Mouse (Mus musculus): ENCODE measurements at regions not wholly inside any gene's neighbourhood (a gene's known extent, or its start where the extent isn't known, plus 50 kb on each side); places are given as distances from the start of the nearest gene placed in this dataset.

GRCm38 (mm10) chr16:76181596-76181995 lies 159.5 kb upstream of the Samsn1 start:
- H3K36me3 ChIP-seq = no peaks in the 10 kb centered on the region
- H3K4me2 ChIP-seq = no peak overlapping the region
- H3K27me3 ChIP-seq = no peaks in the 10 kb centered on the region
- H3K9me3 ChIP-seq = no peaks in the 10 kb centered on the region
- H3K4me3 ChIP-seq = no peak overlapping the region
- H3K4me1 ChIP-seq = peaks cover 3% of the 10 kb centered on the region
- 85% methylated on average over 3 of the region's 3 CpGs for WGBS
- no peak for ATAC-seq (ENCODE audit: insufficient number of reproducible peaks, insufficient read depth, low FRiP score, low TSS enrichment, low read depth)
- no peak overlapping the region for H3K9ac ChIP-seq
- no peak overlapping the region for H3K27ac ChIP-seq

DNA sequence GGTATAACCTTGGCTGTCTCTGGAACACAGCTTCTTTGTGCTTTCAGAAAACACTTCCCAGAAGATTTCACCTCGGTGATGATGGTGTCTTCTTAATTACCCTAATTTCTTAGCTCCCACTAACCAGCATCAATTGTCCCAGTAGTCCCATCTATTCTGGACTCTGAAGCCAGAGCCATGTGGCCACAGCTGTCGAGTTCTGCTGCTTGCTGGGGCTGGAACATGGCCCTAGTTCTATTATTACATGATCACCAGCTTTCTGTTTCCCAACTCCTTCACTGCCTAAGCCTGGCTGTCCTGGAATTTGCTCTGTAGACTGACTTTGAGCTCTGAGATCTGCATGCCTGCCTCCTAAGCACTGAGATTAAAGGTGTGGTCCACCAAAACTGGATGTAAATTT lies 145.6 kb upstream of the Samsn1 start:
- Histone ChIP-seq H3K27me3 (no peaks in the 10 kb centered on the region), H3K27ac (no peak overlapping the region), H3K9me3 (no peaks in the 10 kb centered on the region), H3K4me2 (no peak overlapping the region), H3K36me3 (no peaks in the 10 kb centered on the region), H3K9ac (no peak overlapping the region), H3K4me1 (no peaks in the 10 kb centered on the region), H3K4me3 (no peak overlapping the region)
- WGBS = 71% methylated on average over 2 of the region's 2 CpGs
- no peak for ATAC-seq (ENCODE audit: insufficient number of reproducible peaks, insufficient read depth, low FRiP score, low TSS enrichment, low read depth)

GRCm38 (mm10) chr16:76160879-76161278 lies 138.8 kb upstream of the Samsn1 start:
- H3K36me3 ChIP-seq = no peaks in the 10 kb centered on the region
- ATAC-seq (ENCODE audit: insufficient number of reproducible peaks, insufficient read depth, low FRiP score, low TSS enrichment, low read depth) = no peak
- H3K27ac ChIP-seq = no peak overlapping the region
- H3K4me3 ChIP-seq = no peak overlapping the region
- no peaks in the 10 kb centered on the region for H3K4me1 ChIP-seq
- H3K27me3 ChIP-seq = no peaks in the 10 kb centered on the region
- WGBS = 84% methylated on average over 5 of the region's 5 CpGs
- no peaks in the 10 kb centered on the region for H3K9me3 ChIP-seq
- H3K9ac ChIP-seq = no peak overlapping the region
- no peak overlapping the region for H3K4me2 ChIP-seq

DNA sequence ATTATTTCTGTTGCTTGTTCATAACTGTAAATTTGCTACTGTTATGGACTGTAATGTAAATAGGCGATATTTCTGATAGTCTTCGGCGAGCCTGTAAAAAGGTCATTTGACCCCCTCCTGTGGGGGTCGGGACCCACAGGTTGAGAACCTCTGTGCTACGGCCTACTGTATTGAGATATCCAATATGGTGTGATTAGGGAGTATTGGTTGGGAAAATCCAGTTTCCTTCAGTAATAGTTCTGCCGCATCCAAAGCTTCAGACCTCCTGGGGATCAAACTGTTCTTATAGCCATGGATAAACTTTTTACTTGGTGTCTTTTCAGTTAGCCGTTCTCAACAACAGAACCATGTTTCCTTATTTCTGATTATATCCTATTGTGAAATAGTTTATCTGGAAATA lies 136.5 kb upstream of the Samsn1 start:
- no peak for ATAC-seq (ENCODE audit: insufficient number of reproducible peaks, insufficient read depth, low FRiP score, low TSS enrichment, low read depth)
- no peak overlapping the region for H3K27ac ChIP-seq
- H3K9me3 ChIP-seq = no peaks in the 10 kb centered on the region
- H3K4me1 ChIP-seq = no peaks in the 10 kb centered on the region
- H3K9ac ChIP-seq = no peak overlapping the region
- H3K36me3 ChIP-seq = no peaks in the 10 kb centered on the region
- 95% methylated on average over 7 of the region's 7 CpGs for WGBS
- no peaks in the 10 kb centered on the region for H3K27me3 ChIP-seq
- H3K4me2 ChIP-seq = no peak overlapping the region
- no peak overlapping the region for H3K4me3 ChIP-seq

GRCm38 (mm10) chr16:76153766-76154525 lies 131.9 kb upstream of the Samsn1 start:
- no peak overlapping the region for H3K9ac ChIP-seq
- no peak overlapping the region for H3K27ac ChIP-seq
- H3K4me2 ChIP-seq = no peak overlapping the region
- H3K27me3 ChIP-seq = no peaks in the 10 kb centered on the region
- ATAC-seq (ENCODE audit: insufficient number of reproducible peaks, insufficient read depth, low FRiP score, low TSS enrichment, low read depth) = no peak
- H3K9me3 ChIP-seq = no peaks in the 10 kb centered on the region
- H3K4me1 ChIP-seq = no peaks in the 10 kb centered on the region
- H3K4me3 ChIP-seq = no peak overlapping the region
- 64% methylated on average over 12 of the region's 12 CpGs for WGBS
- H3K36me3 ChIP-seq = no peaks in the 10 kb centered on the region

DNA sequence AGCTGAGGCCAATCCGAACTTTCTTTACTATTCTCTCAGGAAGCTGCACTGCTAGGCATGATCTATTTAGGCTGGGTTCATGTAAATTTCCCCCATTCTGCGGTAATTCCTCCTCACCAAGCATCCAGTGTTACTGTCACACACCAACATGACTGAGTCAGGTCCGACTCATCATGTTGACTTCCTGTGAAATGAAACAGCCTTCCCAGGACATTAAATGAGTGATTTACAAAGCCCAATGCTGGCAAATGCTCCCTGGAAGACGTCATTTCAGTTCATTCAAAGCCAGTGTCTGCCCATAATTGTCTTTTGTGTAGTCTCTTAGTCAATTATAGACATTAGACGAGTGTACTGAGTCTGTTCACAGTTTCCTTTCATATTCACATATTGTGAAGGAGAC lies 127.5 kb upstream of the Samsn1 start:
- Histone ChIP-seq H3K4me3 (no peak overlapping the region), H3K27me3 (no peaks in the 10 kb centered on the region), H3K36me3 (no peaks in the 10 kb centered on the region), H3K9ac (no peak overlapping the region), H3K4me2 (no peak overlapping the region), H3K27ac (no peak overlapping the region), H3K9me3 (no peaks in the 10 kb centered on the region), H3K4me1 (no peaks in the 10 kb centered on the region)
- WGBS = 76% methylated on average over 5 of the region's 5 CpGs
- no peak for ATAC-seq (ENCODE audit: insufficient number of reproducible peaks, insufficient read depth, low FRiP score, low TSS enrichment, low read depth)

DNA sequence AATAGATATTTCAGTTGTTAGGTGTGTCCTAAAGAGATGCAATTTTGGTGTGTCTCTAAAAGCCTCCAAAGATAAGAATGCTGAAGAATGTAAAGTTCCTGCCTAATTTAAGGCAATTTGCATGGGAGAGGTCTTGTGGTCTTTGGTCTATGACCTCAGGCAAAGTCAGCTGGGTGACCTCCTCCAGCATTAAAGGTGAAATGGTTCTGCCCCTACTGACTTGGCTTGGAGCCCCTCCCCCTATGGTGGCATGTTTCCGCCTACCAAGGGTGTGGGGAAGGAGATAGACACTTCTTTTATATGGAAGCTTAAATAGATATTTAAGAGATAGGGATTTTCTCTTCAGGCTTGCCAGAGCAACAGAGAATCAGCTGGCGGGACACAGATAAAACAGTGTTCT lies 111.8 kb upstream of the Samsn1 start:
- Histone ChIP-seq H3K9me3 (no peaks in the 10 kb centered on the region), H3K4me3 (no peak overlapping the region), H3K27ac (no peak overlapping the region), H3K4me2 (no peak overlapping the region), H3K27me3 (no peaks in the 10 kb centered on the region), H3K9ac (no peak overlapping the region), H3K36me3 (no peaks in the 10 kb centered on the region), H3K4me1 (no peaks in the 10 kb centered on the region)
- 85% methylated on average over 2 of the region's 2 CpGs for WGBS
- no peak for ATAC-seq (ENCODE audit: insufficient number of reproducible peaks, insufficient read depth, low FRiP score, low TSS enrichment, low read depth)

GRCm38 (mm10) chr16:76130486-76130885 lies 108.4 kb upstream of the Samsn1 start:
- H3K4me1 ChIP-seq = no peaks in the 10 kb centered on the region
- ATAC-seq (ENCODE audit: insufficient number of reproducible peaks, insufficient read depth, low FRiP score, low TSS enrichment, low read depth) = no peak
- WGBS = 85% methylated on average over 9 of the region's 9 CpGs

GRCm38 (mm10) chr16:76129982-76130381 lies 107.9 kb upstream of the Samsn1 start:
- Histone ChIP-seq H3K9me3 (no peaks in the 10 kb centered on the region), H3K36me3 (no peaks in the 10 kb centered on the region), H3K4me1 (no peaks in the 10 kb centered on the region), H3K4me3 (no peak overlapping the region), H3K9ac (no peak overlapping the region), H3K27ac (no peak overlapping the region), H3K27me3 (no peaks in the 10 kb centered on the region), H3K4me2 (no peak overlapping the region)
- ATAC-seq (ENCODE audit: insufficient number of reproducible peaks, insufficient read depth, low FRiP score, low TSS enrichment, low read depth) = no peak
- 92% methylated on average over 2 of the region's 2 CpGs for WGBS

More at GRCm38 (mm10) chr16:76130486-76130885, 108.4 kb upstream of the Samsn1 start:
- Histone ChIP-seq H3K4me3 (no peak overlapping the region), H3K27me3 (no peaks in the 10 kb centered on the region), H3K9ac (no peak overlapping the region), H3K9me3 (no peaks in the 10 kb centered on the region), H3K27ac (no peak overlapping the region), H3K4me2 (no peak overlapping the region), H3K36me3 (no peaks in the 10 kb centered on the region)

DNA sequence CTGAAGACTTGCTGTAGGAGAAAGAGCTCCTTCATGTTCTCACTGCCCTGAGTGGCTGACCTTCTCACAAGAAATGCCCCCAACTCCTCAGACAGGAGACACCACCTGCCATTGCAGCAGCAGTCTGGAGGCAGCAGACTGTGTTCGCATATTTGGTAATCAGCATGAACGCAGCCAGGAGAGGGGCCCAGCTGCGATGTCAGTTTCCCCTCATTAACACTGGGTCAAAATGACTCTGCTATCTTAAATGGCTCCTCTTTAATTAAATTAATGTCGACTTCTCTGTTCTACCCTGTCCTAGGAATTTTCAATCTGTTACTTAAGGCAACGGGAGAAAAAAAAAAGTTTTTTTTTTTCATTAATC lies 100.9 kb upstream of the Samsn1 start:
- no peak overlapping the region for H3K4me3 ChIP-seq
- no peak overlapping the region for H3K27ac ChIP-seq
- H3K4me1 ChIP-seq = no peaks in the 10 kb centered on the region
- H3K9me3 ChIP-seq = no peaks in the 10 kb centered on the region
- H3K27me3 ChIP-seq = no peaks in the 10 kb centered on the region
- no peak for ATAC-seq (ENCODE audit: insufficient number of reproducible peaks, insufficient read depth, low FRiP score, low TSS enrichment, low read depth)
- H3K9ac ChIP-seq = no peak overlapping the region
- H3K4me2 ChIP-seq = no peak overlapping the region
- H3K36me3 ChIP-seq = no peaks in the 10 kb centered on the region
- 60% methylated on average over 5 of the region's 5 CpGs for WGBS

DNA sequence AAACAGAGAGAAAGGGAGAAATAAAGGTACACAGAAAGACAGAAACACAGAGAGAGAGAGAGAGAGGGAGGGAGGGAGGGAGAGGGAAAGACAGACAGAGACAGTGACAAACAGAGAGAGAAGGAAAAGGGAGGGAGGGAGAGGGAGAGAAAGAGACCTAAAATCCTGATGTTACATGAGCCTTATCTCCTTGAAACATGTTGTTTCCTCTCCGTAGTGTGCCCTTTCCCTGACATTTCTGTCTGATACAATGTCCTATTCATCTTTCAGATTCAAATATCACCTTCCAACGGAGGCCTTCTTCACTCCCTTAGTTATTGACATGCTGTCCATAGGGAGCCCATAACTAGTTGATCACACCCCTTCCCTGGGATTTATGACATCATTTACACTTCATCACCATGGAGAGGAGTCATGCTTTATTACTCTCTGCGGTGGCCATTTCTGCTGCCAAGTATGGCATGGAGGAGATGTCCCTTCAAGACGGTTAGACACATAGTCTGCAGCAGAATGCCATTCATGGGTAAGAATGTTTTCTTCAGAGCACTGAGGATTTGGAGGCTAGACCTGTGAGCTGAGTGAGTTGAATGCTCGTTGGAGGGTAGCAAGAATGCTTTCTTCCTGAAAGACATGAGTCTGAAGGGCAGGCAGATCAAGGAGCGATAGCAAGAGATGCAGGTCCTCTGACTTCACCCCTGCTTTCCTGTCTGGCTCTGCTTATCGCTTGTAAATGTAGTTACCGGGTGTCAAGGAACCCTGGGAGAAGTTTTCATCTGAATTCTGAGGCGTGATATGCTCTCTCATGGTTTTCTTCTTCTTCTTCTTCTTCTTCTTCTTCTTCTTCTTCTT lies 100.3 kb upstream of the Samsn1 start:
- H3K4me1 ChIP-seq = no peaks in the 10 kb centered on the region
- no peak overlapping the region for H3K9ac ChIP-seq
- H3K27me3 ChIP-seq = no peaks in the 10 kb centered on the region
- H3K4me2 ChIP-seq = no peak overlapping the region
- no peak overlapping the region for H3K4me3 ChIP-seq
- no peak for ATAC-seq (ENCODE audit: insufficient number of reproducible peaks, insufficient read depth, low FRiP score, low TSS enrichment, low read depth)
- no peak overlapping the region for H3K27ac ChIP-seq
- H3K36me3 ChIP-seq = no peaks in the 10 kb centered on the region
- H3K9me3 ChIP-seq = no peaks in the 10 kb centered on the region
- 79% methylated on average over 9 of the region's 9 CpGs for WGBS

- no peaks in the 10 kb centered on the region for H3K4me1 ChIP-seq
- H3K27ac ChIP-seq = no peak overlapping the region
- H3K36me3 ChIP-seq = no peaks in the 10 kb centered on the region
- 90% methylated on average over 2 of the region's 2 CpGs for WGBS
- H3K9me3 ChIP-seq = no peaks in the 10 kb centered on the region
- no peaks in the 10 kb centered on the region for H3K27me3 ChIP-seq
- H3K9ac ChIP-seq = no peak overlapping the region
- no peak overlapping the region for H3K4me2 ChIP-seq
- H3K4me3 ChIP-seq = no peak overlapping the region
- ATAC-seq (ENCODE audit: insufficient number of reproducible peaks, insufficient read depth, low FRiP score, low TSS enrichment, low read depth) = no peak
Measured at GRCm38 (mm10) chr16:76120712-76121111, 98.6 kb upstream of the Samsn1 start.

Measured in embryonic facial prominence, embryonic 13.5 days (tissue).